Mouse (Mus musculus) small intestine, adult 2 months (tissue): ENCODE results near the gene Prokr2.

Experiments
- CTCF ChIP-seq: fragments of 200-500 bp; IDR thresholded peaks from 2 replicates; pipeline ENCODE4 v1.5.1; 2012; ENCODE audit warnings: low read depth, mild to moderate bottlenecking, control low read depth, inconsistent platforms, low read length, moderate library complexity, mixed read lengths; ENCODE audit not compliant: insufficient replicate concordance, insufficient read length; ENCODE audit errors: extremely low read depth
- POLR2A ChIP-seq: fragments of 200-500 bp; IDR thresholded peaks from 2 replicates; pipeline ENCODE4 v1.6.1; 2012; ENCODE audit warnings: low read depth, mild to moderate bottlenecking, control low read depth, inconsistent platforms, low read length, moderate library complexity

DNA sequence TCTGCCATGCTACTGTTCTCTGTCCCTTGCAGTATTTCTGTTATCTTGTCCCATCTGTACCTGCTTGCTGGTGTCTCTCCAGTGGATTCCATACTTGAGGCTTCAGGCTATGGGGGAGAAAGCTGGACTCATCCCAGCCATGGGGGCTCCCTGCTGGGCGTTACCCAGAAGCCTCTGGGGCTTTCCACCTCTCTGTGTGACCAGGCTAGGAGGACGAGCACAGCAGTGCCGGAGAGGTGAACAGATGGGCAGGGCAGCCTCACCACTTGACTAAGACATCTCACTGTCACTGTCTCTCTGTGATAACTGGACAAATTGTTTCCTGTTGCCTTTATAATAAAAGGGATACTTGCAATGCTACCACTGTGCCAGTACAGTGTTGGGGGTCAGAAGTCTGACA is 9.5 kb downstream of the Prokr2 start:
- TF ChIP-seq CTCF (no peak), POLR2A (no peak)
